Mouse (Mus musculus): Measurements from ENCODE around the gene Lrig3.

DNA sequence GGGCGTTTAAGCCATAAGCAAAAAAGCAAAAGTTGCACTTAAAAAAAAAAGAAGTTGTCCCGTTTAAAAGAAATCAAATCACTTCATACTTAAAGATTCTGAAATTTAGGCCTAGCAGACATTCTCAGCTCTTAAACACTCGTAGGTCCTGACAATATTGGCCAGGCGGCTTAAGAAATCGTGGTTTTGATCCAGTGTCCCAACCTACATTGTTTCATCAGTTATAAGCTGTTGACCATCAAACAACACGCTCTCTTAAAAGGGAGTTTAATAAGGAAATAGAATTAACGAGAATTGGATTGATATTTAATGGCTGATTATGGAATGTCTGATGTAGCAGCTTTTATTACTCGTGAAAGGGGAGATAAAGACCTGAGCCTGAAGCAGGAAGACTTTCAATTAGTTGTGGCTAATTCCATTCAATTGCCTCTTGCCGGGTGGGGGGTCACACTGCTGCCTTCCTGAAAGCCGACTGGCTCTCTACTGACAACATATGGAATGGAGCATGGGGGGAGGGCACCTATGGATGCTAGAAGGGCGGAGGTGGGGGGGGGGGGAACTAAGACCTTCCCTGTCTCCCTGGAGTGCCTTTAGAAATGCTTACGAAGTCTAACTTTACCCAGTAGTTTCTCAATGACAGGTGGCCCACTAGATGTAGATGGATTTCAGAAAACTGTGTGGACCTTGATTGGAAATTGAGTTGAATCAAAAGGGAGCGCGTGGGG lies 1.6 kb downstream of the Lrig3 start:
- TF ChIP-seq CTCF (IDR thresholded peaks at IDR 0.05; ENCODE audit: extremely low read depth, insufficient read length, insufficient replicate concordance, low read depth, low read length) = no peak
- TF ChIP-seq POLR2A (IDR thresholded peaks at IDR 0.05; ENCODE audit: low read depth, low read length) = no peak
